Mouse (Mus musculus) lung, adult 2 months (tissue): ENCODE data around the gene Tcea3. TPM values are rescaled to one million over a fixed set of nuclear protein-coding genes. Genes with fewer than 3 reads are reported as not detected.
A peak's percentile ranks its signal among the peaks of the same experiment; 100 is the strongest.

ENCODE experiments used
- DNase-seq: peaks from one replicate; pipeline ENCODE4 v3.0.0; 2022
- H3K4me1 ChIP-seq: fragments of 200-500 bp; 2 replicates; pipeline ENCODE4 v1.6.1; 2011; ENCODE audit warnings: low read length; ENCODE audit not compliant: control insufficient read depth, insufficient read depth
- H3K4me3 ChIP-seq: fragments of 200-500 bp; replicated peaks from 2 replicates; pipeline ENCODE3; 2011; ENCODE audit warnings: low read depth, mild to moderate bottlenecking, control low read depth, low read length; ENCODE audit errors: extremely low read depth
- CTCF ChIP-seq: fragments of 200-500 bp; IDR thresholded peaks from 2 replicates; pipeline ENCODE4 v1.5.1; 2011; ENCODE audit warnings: mild to moderate bottlenecking, low read length, control low read depth; ENCODE audit not compliant: insufficient read depth
- POLR2A ChIP-seq: fragments of 200-500 bp; IDR thresholded peaks from 2 replicates; pipeline ENCODE4 v1.6.1; 2011; ENCODE audit warnings: low read depth, mild to moderate bottlenecking, control low read depth, low read length, borderline replicate concordance; ENCODE audit errors: extremely low read depth
- WGBS: fragments of 180-500 bp; shearing (Covaris S2); methylation state at CpG from one replicate; pipeline ENCODE4 v1.1.7; 2018; 5-methylcytosine and 5-hydroxymethylcytosine counted together
- polyA plus RNA-seq: library from polyadenylated mRNA; depleted of rRNA; stranded (reverse); fragments of >200 nt; gene quantifications from 2 replicates; pipeline ENCODE4 v1.2.3, GENCODE M21; 2012

Gene Tcea3
- polyA plus RNA-seq, 1 experiment: 13.3 TPM

- WGBS: 42% methylated on average over 13 of the region's 13 CpGs
- Histone ChIP-seq H3K4me1 (no peaks in the 10 kb centered on the region), H3K4me3 (no peak overlapping the region)
- DNase-seq: no peak
- TF ChIP-seq POLR2A: no peak
- TF ChIP-seq CTCF: no peak
Observed at GRCm38 (mm10) chr4:136238669-136239068, 8.9 kb upstream of the Tcea3 start.

- no peak for TF ChIP-seq POLR2A
- no peak for TF ChIP-seq CTCF
- 72% methylated on average over 9 of the region's 9 CpGs for WGBS
- Histone ChIP-seq H3K4me3 (no peak overlapping the region), H3K4me1 (no peaks in the 10 kb centered on the region)
- no peak for DNase-seq
Observed at GRCm38 (mm10) chr4:136239111-136239510, 8.4 kb upstream of the Tcea3 start.

GRCm38 (mm10) chr4:136239622-136240021 is 7.9 kb upstream of the Tcea3 start:
- TF ChIP-seq CTCF: peak; percentile 79
- no peak for TF ChIP-seq POLR2A
- DNase-seq: peak; percentile 80
- Histone ChIP-seq H3K4me3 (no peak overlapping the region), H3K4me1 (no peaks in the 10 kb centered on the region)
- WGBS: 17% methylated on average over 8 of the region's 8 CpGs

- H3K4me3 ChIP-seq: no peak overlapping the region
- H3K4me1 ChIP-seq: no peaks in the 10 kb centered on the region
- TF ChIP-seq POLR2A (no peak), CTCF (no peak)
- WGBS: 69% methylated on average over 14 of the region's 14 CpGs
- DNase-seq: no peak
Observed at GRCm38 (mm10) chr4:136240123-136240522, 7.4 kb upstream of the Tcea3 start.

GRCm38 (mm10) chr4:136240955-136241354 is 6.6 kb upstream of the Tcea3 start:
- no peak for TF ChIP-seq CTCF
- TF ChIP-seq POLR2A: no peak
- Histone ChIP-seq H3K4me1 (no peaks in the 10 kb centered on the region), H3K4me3 (no peak overlapping the region)
- no peak for DNase-seq
- WGBS: 71% methylated on average over 8 of the region's 8 CpGs

GRCm38 (mm10) chr4:136242065-136242703 is 5.3 kb upstream of the Tcea3 start:
- H3K4me1 ChIP-seq: peaks cover 4% of the 10 kb centered on the region; the same call in 1 of the 2 replicates
- H3K4me3 ChIP-seq: no peak overlapping the region
- peak; percentile 42 for DNase-seq
- TF ChIP-seq POLR2A (no peak), CTCF (peak; percentile 49)
- WGBS: 42% methylated on average over 8 of the region's 8 CpGs

- DNase-seq: no peak
- 86% methylated on average over 7 of the region's 7 CpGs for WGBS
- TF ChIP-seq CTCF: no peak
- no peak overlapping the region for H3K4me3 ChIP-seq
- peaks cover 7% of the 10 kb centered on the region; the same call in 1 of the 2 replicates for H3K4me1 ChIP-seq
Observed at GRCm38 (mm10) chr4:136242728-136243127, 4.8 kb upstream of the Tcea3 start.

GRCm38 (mm10) chr4:136244208-136244607 is 3.3 kb upstream of the Tcea3 start:
- TF ChIP-seq POLR2A (no peak), CTCF (no peak)
- H3K4me1 ChIP-seq: peaks cover 13% of the 10 kb centered on the region
- WGBS: 69% methylated on average over 7 of the region's 7 CpGs

GRCm38 (mm10) chr4:136245681-136246080 is 1.8 kb upstream of the Tcea3 start:
- WGBS: 53% methylated on average over 5 of the region's 5 CpGs
- Histone ChIP-seq H3K4me3 (no peak overlapping the region), H3K4me1 (peaks cover 18% of the 10 kb centered on the region)
- no peak for TF ChIP-seq POLR2A
- no peak for TF ChIP-seq CTCF
- no peak for DNase-seq

More at GRCm38 (mm10) chr4:136244208-136244607, 3.3 kb upstream of the Tcea3 start:
- H3K4me3 ChIP-seq: no peak overlapping the region
- DNase-seq: no peak

GRCm38 (mm10) chr4:136246568-136246969 is 960 bp upstream of the Tcea3 start:
- 11% methylated on average over 12 of the region's 12 CpGs for WGBS
- no peak for TF ChIP-seq CTCF
- TF ChIP-seq POLR2A: no peak
- H3K4me1 ChIP-seq: peaks cover 18% of the 10 kb centered on the region
- peak; percentile 23 for DNase-seq
- no peak overlapping the region for H3K4me3 ChIP-seq

- Histone ChIP-seq H3K4me1 (peaks cover 18% of the 10 kb centered on the region), H3K4me3 (peak overlapping the region; percentile 20)
- WGBS: 7% methylated on average over 14 of the region's 14 CpGs
- no peak for TF ChIP-seq CTCF
- no peak for TF ChIP-seq POLR2A
- no peak for DNase-seq
Observed at GRCm38 (mm10) chr4:136247386-136247728, 172 bp upstream of the Tcea3 start.
